Mouse (Mus musculus) cerebellum, adult 2 months (tissue): ENCODE data around the gene Grtp1. TPM values are rescaled to one million over a fixed set of nuclear protein-coding genes. Genes with fewer than 3 reads are reported as not detected.

Experiments used
- DNase-seq, 2 experiments: peaks; one replicate each; pipeline ENCODE4 v3.0.0; 2021
- H3K27ac ChIP-seq: fragments of 200-500 bp; 2 replicates; pipeline ENCODE4 v1.5.1; 2012; ENCODE audit warnings: low read length, control low read depth, inconsistent platforms; ENCODE audit not compliant: insufficient read depth
- H3K27me3 ChIP-seq: fragments of 200-500 bp; 2 replicates; pipeline ENCODE4 v1.6.1; 2012; ENCODE audit warnings: inconsistent platforms, mild to moderate bottlenecking, low read length, moderate library complexity; ENCODE audit not compliant: control insufficient read depth, insufficient read depth
- H3K4me1 ChIP-seq: fragments of 200-500 bp; 2 replicates; pipeline ENCODE4 v1.6.1; 2011; ENCODE audit warnings: low read length; ENCODE audit not compliant: control insufficient read depth, insufficient read depth
- H3K4me3 ChIP-seq: fragments of 200-500 bp; replicated peaks from 2 replicates; pipeline ENCODE3; 2011; ENCODE audit warnings: mild to moderate bottlenecking, low read depth, low read length, control low read depth; ENCODE audit not compliant: insufficient read depth
- CTCF ChIP-seq: fragments of 200-500 bp; IDR thresholded peaks from 2 replicates; pipeline ENCODE4 v1.5.1; 2011; ENCODE audit warnings: low read depth, mild to moderate bottlenecking, control low read depth, low read length, moderate library complexity, borderline replicate concordance; ENCODE audit not compliant: insufficient read depth
- POLR2A ChIP-seq: fragments of 200-500 bp; IDR thresholded peaks from 2 replicates; pipeline ENCODE4 v1.6.1; 2011; ENCODE audit warnings: low read length, control low read depth, borderline replicate concordance; ENCODE audit not compliant: insufficient read depth
- WGBS: fragments of 180-500 bp; shearing (Covaris S2); methylation state at CpG from one replicate; pipeline ENCODE4 v1.1.7; 2018; 5-methylcytosine and 5-hydroxymethylcytosine counted together
- polyA plus RNA-seq: library from polyadenylated mRNA; depleted of rRNA; stranded (reverse); fragments of >200 nt; gene quantifications from 2 replicates; pipeline ENCODE4 v1.2.3, GENCODE M21; 2012

The Grtp1 gene
- polyA plus RNA-seq, 1 experiment = 6.8 TPM

- H3K27ac ChIP-seq = no peak overlapping the region
- DNase-seq = peak; percentile 58 to 68
Measured at GRCm38 (mm10) chr8:13213479-13214268, 13.3 kb upstream of the Grtp1 start.

DNA sequence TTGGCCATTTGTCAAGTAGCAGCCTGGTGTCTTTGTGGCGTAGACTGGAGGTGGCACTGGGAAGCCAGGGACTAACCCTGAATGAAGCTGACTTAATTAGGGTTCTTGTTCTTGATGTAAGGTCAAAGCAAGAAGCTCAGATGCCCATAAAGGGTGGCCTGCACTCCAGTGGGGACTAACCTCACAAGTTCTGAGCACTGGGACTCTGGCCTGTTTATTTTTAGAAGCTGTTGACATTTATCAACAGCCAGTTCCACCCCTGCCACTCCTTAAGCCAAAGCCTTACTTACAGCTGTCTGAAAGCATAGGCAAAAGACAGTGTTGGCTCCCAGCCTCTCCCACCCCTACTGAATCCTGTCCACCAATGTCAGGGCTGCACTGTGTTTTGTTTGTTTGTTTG lies 9.3 kb upstream of the Grtp1 start:
- H3K27ac ChIP-seq = no peak overlapping the region
- DNase-seq = no peak
- H3K27me3 ChIP-seq = no peaks in the 10 kb centered on the region
- no peak overlapping the region for H3K4me3 ChIP-seq
- H3K4me1 ChIP-seq = no peaks in the 10 kb centered on the region
- TF ChIP-seq CTCF = no peak
- TF ChIP-seq POLR2A = no peak
- WGBS = 39% methylated on average over 1 of the region's 1 CpGs

More at GRCm38 (mm10) chr8:13213479-13214268, 13.3 kb upstream of the Grtp1 start:
- Histone ChIP-seq H3K27me3 (no peaks in the 10 kb centered on the region), H3K4me1 (no peaks in the 10 kb centered on the region), H3K4me3 (no peak overlapping the region)
- TF ChIP-seq POLR2A = no peak
- TF ChIP-seq CTCF = peak; percentile 72
- WGBS = 21% methylated on average over 10 of the region's 10 CpGs

- no peak for TF ChIP-seq CTCF
- TF ChIP-seq POLR2A = no peak
- H3K4me3 ChIP-seq = no peak overlapping the region
- no peak overlapping the region for H3K27ac ChIP-seq
- H3K27me3 ChIP-seq = no peaks in the 10 kb centered on the region
- no peaks in the 10 kb centered on the region for H3K4me1 ChIP-seq
- DNase-seq = no peak
- WGBS = 23% methylated on average over 6 of the region's 6 CpGs
Measured at GRCm38 (mm10) chr8:13208627-13209355, 8.4 kb upstream of the Grtp1 start.

GRCm38 (mm10) chr8:13206290-13206689 lies 5.9 kb upstream of the Grtp1 start:
- 60% methylated on average over 5 of the region's 5 CpGs for WGBS
- DNase-seq = no peak
- H3K4me1 ChIP-seq = no peaks in the 10 kb centered on the region
- H3K4me3 ChIP-seq = no peak overlapping the region
- TF ChIP-seq CTCF (no peak), POLR2A (no peak)
- H3K27ac ChIP-seq = no peak overlapping the region
- no peaks in the 10 kb centered on the region for H3K27me3 ChIP-seq

DNA sequence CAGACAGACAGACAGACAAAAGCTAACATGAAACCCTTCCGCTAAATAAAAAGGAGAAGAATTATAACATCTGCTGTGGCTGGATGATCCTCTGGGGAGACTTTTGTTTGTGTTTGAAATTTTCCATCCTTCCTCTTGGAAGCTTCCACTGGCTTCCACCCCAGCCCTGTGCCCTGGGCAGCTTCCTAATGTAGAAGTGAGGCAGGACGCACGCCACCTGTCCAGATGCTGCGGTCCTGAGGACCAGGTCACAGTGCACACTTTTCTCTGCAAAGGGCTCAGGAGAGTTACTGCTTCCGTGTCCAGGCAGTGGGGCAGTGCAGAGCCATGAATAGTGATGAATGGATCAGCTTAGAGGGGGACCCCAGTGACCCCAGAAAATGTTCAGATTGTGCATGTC lies 4.9 kb upstream of the Grtp1 start:
- H3K27ac ChIP-seq = no peak overlapping the region
- no peaks in the 10 kb centered on the region for H3K27me3 ChIP-seq
- H3K4me1 ChIP-seq = no peaks in the 10 kb centered on the region
- H3K4me3 ChIP-seq = no peak overlapping the region
- no peak for TF ChIP-seq POLR2A
- no peak for TF ChIP-seq CTCF
- DNase-seq = no peak
- WGBS = 81% methylated on average over 5 of the region's 5 CpGs

- Histone ChIP-seq H3K27me3 (no peaks in the 10 kb centered on the region), H3K27ac (no peak overlapping the region), H3K4me1 (no peaks in the 10 kb centered on the region), H3K4me3 (no peak overlapping the region)
- 71% methylated on average over 12 of the region's 12 CpGs for WGBS
- no peak for DNase-seq
- no peak for TF ChIP-seq CTCF
- no peak for TF ChIP-seq POLR2A
Measured at GRCm38 (mm10) chr8:13204371-13205140, 4.1 kb upstream of the Grtp1 start.

- no peak for DNase-seq
- no peaks in the 10 kb centered on the region for H3K4me1 ChIP-seq
- no peak overlapping the region for H3K4me3 ChIP-seq
- no peaks in the 10 kb centered on the region for H3K27me3 ChIP-seq
- no peak overlapping the region for H3K27ac ChIP-seq
- 42% methylated on average over 1 of the region's 1 CpGs for WGBS
- TF ChIP-seq POLR2A (no peak), CTCF (no peak)
Measured at GRCm38 (mm10) chr8:13203472-13203871, 3.1 kb upstream of the Grtp1 start.
